Mouse (Mus musculus) limb, embryonic 12.5 days (tissue): Measurements from ENCODE around the gene B2m. TPM values are rescaled to one million over a fixed set of nuclear protein-coding genes. Genes with fewer than 3 reads are reported as not detected.
"Not testable (repeated sequence)": the region's sequence is repeated elsewhere in the genome, so short reads cannot be mapped to it uniquely, and the experiment has no call there.

ENCODE experiments used
- ATAC-seq: fragments of 200-750 bp; cut with Nextera tagmentation; 2 replicates; pipeline ENCODE4 v1.8.0; 2017; ENCODE audit warnings: low read depth, moderate TSS enrichment; ENCODE audit not compliant: insufficient number of reproducible peaks, insufficient read depth, low FRiP score, low TSS enrichment
- H3K27ac ChIP-seq: fragments of 300-500 bp; sonication (generic); 2 replicates; pipeline ENCODE4 v1.5.1; 2016; ENCODE audit warnings: mild to moderate bottlenecking, moderate library complexity
- H3K27me3 ChIP-seq: fragments of 300-500 bp; sonication (generic); 2 replicates; pipeline ENCODE4 v1.6.1; 2016; ENCODE audit warnings: mild to moderate bottlenecking, moderate library complexity
- H3K36me3 ChIP-seq: fragments of 300-500 bp; sonication (generic); 2 replicates; pipeline ENCODE4 v1.6.1; 2016; ENCODE audit warnings: mild to moderate bottlenecking, moderate library complexity
- H3K4me1 ChIP-seq: fragments of 300-500 bp; sonication (generic); replicated peaks from 2 replicates; pipeline ENCODE4 v1.6.1; 2016
- H3K4me2 ChIP-seq: fragments of 300-500 bp; sonication (generic); 2 replicates; pipeline ENCODE4 v1.6.1; 2016; ENCODE audit warnings: mild to moderate bottlenecking, moderate library complexity
- H3K4me3 ChIP-seq: fragments of 300-500 bp; sonication (generic); replicated peaks from 2 replicates; pipeline ENCODE4 v1.5.1; 2016; ENCODE audit warnings: mild to moderate bottlenecking
- H3K9ac ChIP-seq: fragments of 300-500 bp; sonication (generic); replicated peaks from 2 replicates; pipeline ENCODE4 v1.6.1; 2016; ENCODE audit warnings: mild to moderate bottlenecking, moderate library complexity
- H3K9me3 ChIP-seq: fragments of 300-500 bp; sonication (generic); 2 replicates; pipeline ENCODE4 v1.6.1; 2016; ENCODE audit warnings: mild to moderate bottlenecking, moderate library complexity
- WGBS: fragments of 180-500 bp; shearing (Covaris S2); methylation state at CpG from one replicate; pipeline ENCODE4 v1.1.7; 2016; 5-methylcytosine and 5-hydroxymethylcytosine counted together
- polyA plus RNA-seq: library from polyadenylated mRNA; unstranded; fragments of >200 nt; fragmentation: Nextera tagmentation; extraction: Ambion mirVana; gene quantifications from 2 replicates; pipeline ENCODE4 v1.2.1, GENCODE M21; 2016

Gene B2m
- polyA plus RNA-seq, result 135 and 147 TPM in 2 replicates

- peak; percentile 95 for ATAC-seq
- H3K9me3 ChIP-seq, result no peaks in the 10 kb centered on the region
- H3K4me1 ChIP-seq, result no peaks in the 10 kb centered on the region; the same call in 1 of the 2 replicates
- H3K4me2 ChIP-seq, result peak within 1 kb of the TSS; percentile 61
- no peaks in the 10 kb centered on the region for H3K27me3 ChIP-seq
- under 1% methylated on average over 40 of the region's 40 CpGs for WGBS
- H3K27ac ChIP-seq, result peak within 1 kb of the TSS; percentile 75
- H3K36me3 ChIP-seq, result peaks cover 11% of the 10 kb centered on the region; the same call in 1 of the 2 replicates
- peak within 1 kb of the TSS; percentile 70 for H3K4me3 ChIP-seq
- H3K9ac ChIP-seq, result peak within 1 kb of the TSS; percentile 74
Measured at GRCm38 (mm10) chr2:122147508-122148241, at the start of gene B2m. B2m (plus strand) TSS chr2:122147686.

GRCm38 (mm10) chr2:122097686-122098085 is 49.8 kb upstream of the B2m start:
- WGBS, result 80% methylated on average over 5 of the region's 5 CpGs
- not testable (repeated sequence) for H3K4me2 ChIP-seq, H3K9ac ChIP-seq, H3K4me1 ChIP-seq, ATAC-seq, H3K27me3 ChIP-seq, H3K27ac ChIP-seq, H3K9me3 ChIP-seq, H3K4me3 ChIP-seq
- H3K36me3 ChIP-seq, result peaks cover 90% of the 10 kb centered on the region

GRCm38 (mm10) chr2:122102070-122102469 is 45.4 kb upstream of the B2m start:
- peaks cover 88% of the 10 kb centered on the region for H3K36me3 ChIP-seq
- H3K27me3 ChIP-seq, result no peaks in the 10 kb centered on the region
- H3K4me3 ChIP-seq, result no peak overlapping the region
- H3K9me3 ChIP-seq, result no peaks in the 10 kb centered on the region
- no peaks in the 10 kb centered on the region for H3K4me1 ChIP-seq
- no peak overlapping the region for H3K27ac ChIP-seq
- no peak for ATAC-seq
- H3K9ac ChIP-seq, result no peak overlapping the region
- H3K4me2 ChIP-seq, result no peak overlapping the region

GRCm38 (mm10) chr2:122108101-122108500 is 39.4 kb upstream of the B2m start:
- Histone ChIP-seq H3K27me3 (no peaks in the 10 kb centered on the region), H3K4me3 (no peak overlapping the region)

GRCm38 (mm10) chr2:122109714-122110113 is 37.8 kb upstream of the B2m start:
- no peaks in the 10 kb centered on the region for H3K9me3 ChIP-seq
- H3K9ac ChIP-seq, result no peak overlapping the region
- 94% methylated on average over 4 of the region's 4 CpGs for WGBS
- H3K36me3 ChIP-seq, result peaks cover 85% of the 10 kb centered on the region
- H3K4me2 ChIP-seq, result no peak overlapping the region
- H3K27ac ChIP-seq, result no peak overlapping the region
- no peaks in the 10 kb centered on the region for H3K27me3 ChIP-seq
- H3K4me1 ChIP-seq, result no peaks in the 10 kb centered on the region
- no peak for ATAC-seq
- H3K4me3 ChIP-seq, result no peak overlapping the region

More at GRCm38 (mm10) chr2:122108101-122108500, 39.4 kb upstream of the B2m start:
- Histone ChIP-seq H3K4me2 (no peak overlapping the region), H3K9me3 (no peaks in the 10 kb centered on the region), H3K27ac (no peak overlapping the region), H3K4me1 (no peaks in the 10 kb centered on the region), H3K9ac (no peak overlapping the region), H3K36me3 (peaks cover 80% of the 10 kb centered on the region)
- no peak for ATAC-seq
- WGBS, result 82% methylated on average over 14 of the region's 14 CpGs

- Histone ChIP-seq H3K9me3 (no peaks in the 10 kb centered on the region), H3K4me3 (no peak overlapping the region), H3K9ac (no peak overlapping the region), H3K36me3 (peaks cover 23% of the 10 kb centered on the region), H3K4me2 (peak overlapping the region; percentile 59; the same call in 1 of the 2 replicates), H3K27ac (no peak overlapping the region), H3K27me3 (no peaks in the 10 kb centered on the region), H3K4me1 (0 out of 2 replicates have a peak, but pooled peaks cover 3% of the 10 kb centered on the region)
- no peak for ATAC-seq
- WGBS, result 92% methylated on average over 2 of the region's 2 CpGs
Measured at GRCm38 (mm10) chr2:122116888-122117287, 30.6 kb upstream of the B2m start.

- Histone ChIP-seq H3K9me3 (no peaks in the 10 kb centered on the region), H3K4me3 (peak within 1 kb of the TSS; percentile 80), H3K27ac (peak within 1 kb of the TSS; percentile 98), H3K36me3 (peaks cover 16% of the 10 kb centered on the region; the same call in 1 of the 2 replicates), H3K4me1 (0 out of 2 replicates have a peak, but pooled peaks cover 3% of the 10 kb centered on the region), H3K9ac (peak within 1 kb of the TSS; percentile 89), H3K4me2 (peak within 1 kb of the TSS; percentile 59), H3K27me3 (no peaks in the 10 kb centered on the region)
- ATAC-seq, result peak; percentile 99
- 1% methylated on average over 47 of the region's 47 CpGs for WGBS
Measured at GRCm38 (mm10) chr2:122117961-122118958, 29.2 kb upstream of the B2m start, which contains the start of gene Spg11. Spg11 (minus strand) TSS chr2:122118386.

GRCm38 (mm10) chr2:122125680-122126572 is 21.6 kb upstream of the B2m start:
- H3K27ac ChIP-seq, result no peak overlapping the region
- no peaks in the 10 kb centered on the region for H3K9me3 ChIP-seq
- H3K4me3 ChIP-seq, result no peak overlapping the region
- no peaks in the 10 kb centered on the region for H3K36me3 ChIP-seq
- H3K27me3 ChIP-seq, result 0 out of 2 replicates have a peak, but pooled peaks cover 2% of the 10 kb centered on the region
- H3K9ac ChIP-seq, result no peak overlapping the region
- no peak for ATAC-seq
- no peak overlapping the region for H3K4me2 ChIP-seq
- WGBS, result 49% methylated on average over 12 of the region's 12 CpGs
- no peaks in the 10 kb centered on the region for H3K4me1 ChIP-seq

GRCm38 (mm10) chr2:122126765-122127347 is 20.6 kb upstream of the B2m start:
- 0 out of 2 replicates have a peak, but pooled peaks cover 2% of the 10 kb centered on the region for H3K27me3 ChIP-seq
- no peak for ATAC-seq
- H3K4me1 ChIP-seq, result no peaks in the 10 kb centered on the region
- H3K4me3 ChIP-seq, result no peak overlapping the region
- no peak overlapping the region for H3K9ac ChIP-seq
- no peak overlapping the region for H3K27ac ChIP-seq
- H3K9me3 ChIP-seq, result no peaks in the 10 kb centered on the region
- WGBS, result 56% methylated on average over 5 of the region's 5 CpGs
- H3K4me2 ChIP-seq, result no peak overlapping the region
- no peaks in the 10 kb centered on the region for H3K36me3 ChIP-seq

- ATAC-seq, result no peak
- H3K36me3 ChIP-seq, result no peaks in the 10 kb centered on the region
- H3K9ac ChIP-seq, result no peak overlapping the region
- H3K4me2 ChIP-seq, result no peak overlapping the region
- no peak overlapping the region for H3K4me3 ChIP-seq
- H3K4me1 ChIP-seq, result no peaks in the 10 kb centered on the region
- H3K27ac ChIP-seq, result no peak overlapping the region
- WGBS, result 92% methylated on average over 4 of the region's 4 CpGs
- H3K27me3 ChIP-seq, result 0 out of 2 replicates have a peak, but pooled peaks cover 2% of the 10 kb centered on the region
- H3K9me3 ChIP-seq, result no peaks in the 10 kb centered on the region
Measured at GRCm38 (mm10) chr2:122127635-122128034, 19.9 kb upstream of the B2m start.
